In genomic region chr1:72878473-72879318, GRCm38 (mm10) we compare ENCODE assay signal across 11 mouse cellular contexts. TPM values are rescaled to one million over a fixed set of nuclear protein-coding genes. Genes with fewer than 3 reads are reported as not detected.
DNase-seq lines count a peak whose midpoint lies in the region; ATAC-seq and TF ChIP-seq lines count a peak whose summit lies in the region.
"Had no signal": no experiment of that assay in that cellular context is flagged by ENCODE, and none has a peak within 500 bp of the region (broad histone marks: within the 10 kb centered on the region; RNA-seq: fewer than 3 reads in every experiment).

No protein-coding gene starts in this region.

- H3K27ac ChIP-seq in heart, embryonic 11.5 days (ENCODE audit: low read depth, low read length): no peak overlapping the region
- no peak overlapping the region for H3K27ac ChIP-seq in lung, postnatal 0 days (ENCODE audit: low read length)
- H3K27ac ChIP-seq in limb, embryonic 11.5 days (replicated peaks; ENCODE audit: low read depth, low read length): no peak overlapping the region; the same call in 1 of the 2 replicates
- H3K27ac ChIP-seq: liver, embryonic 12.5 days had no signal

- H3K4me1 ChIP-seq in heart, embryonic 11.5 days (ENCODE audit: control insufficient read depth, insufficient read depth, low read length): 0 out of 2 replicates have a peak, but pooled peaks cover 10% of the 10 kb centered on the region
- H3K4me1 ChIP-seq in lung, postnatal 0 days (ENCODE audit: insufficient read depth, low read depth, low read length): peaks cover 8% of the 10 kb centered on the region
- peaks cover 11% of the 10 kb centered on the region for H3K4me1 ChIP-seq in limb, embryonic 11.5 days (ENCODE audit: control insufficient read depth, insufficient read depth, low read length)

- no peak for TF ChIP-seq EP300 in lung, postnatal 0 days (IDR thresholded peaks at IDR 0.05)

- H3K9me3 ChIP-seq in heart, embryonic 11.5 days (replicated peaks; ENCODE audit: control insufficient read depth, low read length): no peaks in the 10 kb centered on the region
- no peaks in the 10 kb centered on the region for H3K9me3 ChIP-seq in lung, postnatal 0 days (ENCODE audit: low read length)
- H3K9me3 ChIP-seq in limb, embryonic 11.5 days (ENCODE audit: control insufficient read depth, low read length): no peaks in the 10 kb centered on the region
- H3K9me3 ChIP-seq: liver, embryonic 12.5 days had no signal

- H3K9ac ChIP-seq in heart, embryonic 11.5 days (ENCODE audit: low read depth, low read length): no peak overlapping the region
- H3K9ac ChIP-seq in lung, postnatal 0 days (replicated peaks; ENCODE audit: low read depth): no peak overlapping the region
- no peak overlapping the region for H3K9ac ChIP-seq in limb, embryonic 11.5 days (ENCODE audit: low read length)
- H3K9ac ChIP-seq: liver, embryonic 12.5 days had no signal

- no peak for TF ChIP-seq CTCF in lung, postnatal 0 days (IDR thresholded peaks at IDR 0.05)

- H3K36me3 ChIP-seq in heart, embryonic 11.5 days (ENCODE audit: control insufficient read depth, insufficient read depth, low read length): no peaks in the 10 kb centered on the region
- H3K36me3 ChIP-seq in lung, postnatal 0 days (ENCODE audit: insufficient read depth, low read length): no peaks in the 10 kb centered on the region
- no peaks in the 10 kb centered on the region for H3K36me3 ChIP-seq in limb, embryonic 11.5 days (ENCODE audit: control insufficient read depth, insufficient read depth, low read length)
- H3K36me3 ChIP-seq: liver, embryonic 12.5 days had no signal

- DNase-seq in heart, postnatal 4 days: no peak
- DNase-seq in lung, postnatal 0 days (ENCODE audit: low spot score): no peak
- DNase-seq in lung, postnatal 10 days: no peak
- DNase-seq in limb, embryonic 11.5 days (ENCODE audit: low spot score): no peak
- no peak for DNase-seq in retina, postnatal 1 day
- DNase-seq in frontal cortex, postnatal 25 days (ENCODE audit: low spot score in 2 of 2): no peak
- DNase-seq in layer of hippocampus, adult 9-10 months (ENCODE audit: low spot score): no peak

- H3K4me3 ChIP-seq in heart, embryonic 11.5 days (ENCODE audit: low read depth, low read length): no peak overlapping the region
- no peak overlapping the region for H3K4me3 ChIP-seq in lung, postnatal 0 days (ENCODE audit: low read depth, low read length)
- H3K4me3 ChIP-seq in limb, embryonic 11.5 days (ENCODE audit: low read depth, low read length): no peak overlapping the region
- H3K4me3 ChIP-seq: liver, embryonic 12.5 days had no signal

- no peak for ATAC-seq in heart, embryonic 11.5 days (replicated peaks; ENCODE audit: insufficient number of reproducible peaks, low FRiP score, low TSS enrichment)
- ATAC-seq in lung, postnatal 0 days: no peak
- no peak for ATAC-seq in limb, embryonic 11.5 days (ENCODE audit: insufficient number of reproducible peaks, low FRiP score, low TSS enrichment, low read depth)
- ATAC-seq: liver, embryonic 12.5 days had no signal

- 53% methylated on average over 25 of the region's 25 CpGs for WGBS in heart, embryonic 11.5 days (ENCODE audit: insufficient replicate concordance)
- 41% methylated on average over 25 of the region's 25 CpGs for whole genome bisulfite sequencing in lung, postnatal 0 days
- 50% methylated on average over 25 of the region's 25 CpGs for WGBS in limb, embryonic 11.5 days

- no peaks in the 10 kb centered on the region for H3K27me3 ChIP-seq in heart, embryonic 11.5 days (ENCODE audit: control insufficient read depth, insufficient read depth, low read length)
- H3K27me3 ChIP-seq in lung, postnatal 0 days (replicated peaks; ENCODE audit: insufficient read depth, low read length): peaks cover 16% of the 10 kb centered on the region; the same call in 1 of the 2 replicates
- peaks cover 5% of the 10 kb centered on the region; the same call in 1 of the 2 replicates for H3K27me3 ChIP-seq in limb, embryonic 11.5 days (ENCODE audit: control insufficient read depth, insufficient read depth, low read length)

- H3K4me2 ChIP-seq in heart, embryonic 11.5 days: peak overlapping the region; percentile 43
- H3K4me2 ChIP-seq in lung, postnatal 0 days (replicated peaks; ENCODE audit: low read depth, low read length): peak overlapping the region; percentile 23; the same call in 1 of the 2 replicates
- peak overlapping the region; percentile 13; the same call in 1 of the 2 replicates for H3K4me2 ChIP-seq in limb, embryonic 11.5 days (ENCODE audit: low read depth, severe bottlenecking)
- H3K4me2 ChIP-seq: liver, embryonic 12.5 days had no signal

RNA-seq across cellular contexts. Expression of gene Igfbp5, which starts 4.0 kb away (rescaled TPM):
- polyA plus RNA-seq in heart, embryonic 11.5 days (2014; fragmentation: Nextera tagmentation; extraction: Ambion mirVana): 118 and 133 TPM in 2 replicates
- 100 to 1,000 TPM; 190 to 236 TPM for total RNA-seq in heart, postnatal 4 days (2021)
- polyA plus RNA-seq in lung, postnatal 0 days (2015; fragmentation: Nextera tagmentation; extraction: Ambion mirVana): 30.7 and 32.6 TPM in 2 replicates
- polyA plus RNA-seq in limb, embryonic 11.5 days (2014; fragmentation: Nextera tagmentation; extraction: Ambion mirVana): 47.0 and 48.4 TPM in 2 replicates

RNA-seq across cellular contexts. Expression of gene Igfbp2, which starts 54.4 kb away (rescaled TPM):
- polyA plus RNA-seq in heart, embryonic 11.5 days (2014; fragmentation: Nextera tagmentation; extraction: Ambion mirVana): 87.8 and 88.7 TPM in 2 replicates
- total RNA-seq in heart, postnatal 4 days (2021): 1 to 10 TPM; 5.3 to 8.4 TPM
- 51.4 and 58.5 TPM in 2 replicates for polyA plus RNA-seq in lung, postnatal 0 days (2015; fragmentation: Nextera tagmentation; extraction: Ambion mirVana)
- polyA plus RNA-seq in limb, embryonic 11.5 days (2014; fragmentation: Nextera tagmentation; extraction: Ambion mirVana): 262 and 290 TPM in 2 replicates
- total RNA-seq: common myeloid progenitor, adult 5-6 weeks; hematopoietic stem cell, adult 5-6 weeks had no signal
